Mouse (Mus musculus): ENCODE data around the gene Iqsec1. TPM values are rescaled to one million over a fixed set of nuclear protein-coding genes. Genes with fewer than 3 reads are reported as not detected.

Gene Iqsec1
- total and polyA plus RNA-seq, 2 experiments from 2014 or later = 12.0 to 93.7 TPM

GRCm38 (mm10) chr6:90904143-90904542 is 84.3 kb downstream of the Iqsec1 start:
- H3K27ac ChIP-seq (ENCODE audit: low read depth) = no peak overlapping the region
- TF ChIP-seq CTCF (IDR thresholded peaks at IDR 0.05; ENCODE audit: low read depth) (no peak), EP300 (IDR thresholded peaks at IDR 0.05; ENCODE audit: low read depth) (no peak)
- no peak overlapping the region for H3K9ac ChIP-seq (replicated peaks; ENCODE audit: low read depth, low read length)
- H3K4me1 ChIP-seq (ENCODE audit: control insufficient read depth, insufficient read depth) = peaks cover 7% of the 10 kb centered on the region; the same call in 1 of the 2 replicates
- H3K4me2 ChIP-seq (ENCODE audit: low read depth, low read length) = no peak overlapping the region
- H3K27me3 ChIP-seq (ENCODE audit: control insufficient read depth, insufficient read depth, low read length) = no peaks in the 10 kb centered on the region
- WGBS = 76% methylated on average over 2 of the region's 2 CpGs
- DNase-seq (ENCODE audit: low spot score) (no peak), ATAC-seq (ENCODE audit: insufficient read depth, low read depth) (no peak)
- no peaks in the 10 kb centered on the region for H3K36me3 ChIP-seq (replicated peaks; ENCODE audit: control insufficient read depth, insufficient read depth, low read length)
- no peak overlapping the region for H3K4me3 ChIP-seq (ENCODE audit: low read depth, low read length)
- no peaks in the 10 kb centered on the region for H3K9me3 ChIP-seq (replicated peaks; ENCODE audit: control insufficient read depth, low read length)

GRCm38 (mm10) chr6:90900302-90900701 is 88.2 kb downstream of the Iqsec1 start:
- Histone ChIP-seq H3K4me2 (ENCODE audit: low read depth, low read length) (no peak overlapping the region), H3K27ac (ENCODE audit: low read depth) (no peak overlapping the region), H3K9ac (replicated peaks; ENCODE audit: low read depth, low read length) (no peak overlapping the region), H3K36me3 (replicated peaks; ENCODE audit: control insufficient read depth, insufficient read depth, low read length) (no peaks in the 10 kb centered on the region), H3K27me3 (ENCODE audit: control insufficient read depth, insufficient read depth, low read length) (no peaks in the 10 kb centered on the region), H3K4me3 (ENCODE audit: low read depth, low read length) (no peak overlapping the region), H3K9me3 (replicated peaks; ENCODE audit: control insufficient read depth, low read length) (no peaks in the 10 kb centered on the region), H3K4me1 (ENCODE audit: control insufficient read depth, insufficient read depth) (peaks cover 28% of the 10 kb centered on the region)
- TF ChIP-seq CTCF (IDR thresholded peaks at IDR 0.05; ENCODE audit: low read depth) (no peak), EP300 (IDR thresholded peaks at IDR 0.05; ENCODE audit: low read depth) (no peak)
- ATAC-seq (ENCODE audit: insufficient read depth, low read depth) (no peak), DNase-seq (ENCODE audit: low spot score) (no peak)
- 75% methylated on average over 6 of the region's 6 CpGs for WGBS

- no peak for ATAC-seq (ENCODE audit: insufficient read depth, low read depth)
- Histone ChIP-seq H3K9ac (replicated peaks; ENCODE audit: low read depth, low read length) (no peak overlapping the region), H3K27ac (ENCODE audit: low read depth) (0 out of 2 replicates have a peak overlapping the region, but pooled peaks have one; percentile 80), H3K36me3 (replicated peaks; ENCODE audit: control insufficient read depth, insufficient read depth, low read length) (no peaks in the 10 kb centered on the region), H3K27me3 (ENCODE audit: control insufficient read depth, insufficient read depth, low read length) (no peaks in the 10 kb centered on the region), H3K4me3 (ENCODE audit: low read depth, low read length) (no peak overlapping the region), H3K4me2 (ENCODE audit: low read depth, low read length) (no peak overlapping the region), H3K9me3 (replicated peaks; ENCODE audit: control insufficient read depth, low read length) (no peaks in the 10 kb centered on the region), H3K4me1 (ENCODE audit: control insufficient read depth, insufficient read depth) (peaks cover 34% of the 10 kb centered on the region)
- DNase-seq (ENCODE audit: low spot score) = no peak
- WGBS = 67% methylated on average over 1 of the region's 1 CpGs
- TF ChIP-seq CTCF (IDR thresholded peaks at IDR 0.05; ENCODE audit: low read depth) (no peak), EP300 (IDR thresholded peaks at IDR 0.05; ENCODE audit: low read depth) (no peak)
Measured at GRCm38 (mm10) chr6:90899266-90899665, 89.2 kb downstream of the Iqsec1 start.

- WGBS = 0% methylated on average over 1 of the region's 1 CpGs
- no peaks in the 10 kb centered on the region for H3K9me3 ChIP-seq (replicated peaks; ENCODE audit: control insufficient read depth, low read length)
- no peaks in the 10 kb centered on the region for H3K36me3 ChIP-seq (replicated peaks; ENCODE audit: control insufficient read depth, insufficient read depth, low read length)
- H3K4me2 ChIP-seq (ENCODE audit: low read depth, low read length) = no peak overlapping the region
- H3K4me3 ChIP-seq (ENCODE audit: low read depth, low read length) = no peak overlapping the region
- DNase-seq (ENCODE audit: low spot score) (peak; percentile 70), ATAC-seq (ENCODE audit: insufficient read depth, low read depth) (peak; percentile 92)
- TF ChIP-seq CTCF (IDR thresholded peaks at IDR 0.05; ENCODE audit: low read depth) (no peak), EP300 (IDR thresholded peaks at IDR 0.05; ENCODE audit: low read depth) (no peak; the same call in none of the 2 replicates)
- no peaks in the 10 kb centered on the region for H3K27me3 ChIP-seq (ENCODE audit: control insufficient read depth, insufficient read depth, low read length)
- peaks cover 34% of the 10 kb centered on the region for H3K4me1 ChIP-seq (ENCODE audit: control insufficient read depth, insufficient read depth)
- no peak overlapping the region for H3K9ac ChIP-seq (replicated peaks; ENCODE audit: low read depth, low read length)
- peak overlapping the region; percentile 80 for H3K27ac ChIP-seq (ENCODE audit: low read depth)
Measured at GRCm38 (mm10) chr6:90898107-90898506, 90.4 kb downstream of the Iqsec1 start.

- Histone ChIP-seq H3K27me3 (ENCODE audit: control insufficient read depth, insufficient read depth, low read length) (no peaks in the 10 kb centered on the region), H3K4me2 (ENCODE audit: low read depth, low read length) (no peak overlapping the region), H3K9ac (replicated peaks; ENCODE audit: low read depth, low read length) (no peak overlapping the region), H3K36me3 (replicated peaks; ENCODE audit: control insufficient read depth, insufficient read depth, low read length) (no peaks in the 10 kb centered on the region), H3K27ac (ENCODE audit: low read depth) (no peak overlapping the region), H3K9me3 (replicated peaks; ENCODE audit: control insufficient read depth, low read length) (no peaks in the 10 kb centered on the region), H3K4me1 (ENCODE audit: control insufficient read depth, insufficient read depth) (peaks cover 12% of the 10 kb centered on the region; the same call in 1 of the 2 replicates), H3K4me3 (ENCODE audit: low read depth, low read length) (no peak overlapping the region)
- TF ChIP-seq EP300 (IDR thresholded peaks at IDR 0.05; ENCODE audit: low read depth) = no peak
- no peak for TF ChIP-seq CTCF (IDR thresholded peaks at IDR 0.05; ENCODE audit: low read depth)
- ATAC-seq (ENCODE audit: insufficient read depth, low read depth) = no peak
- WGBS = 86% methylated on average over 1 of the region's 1 CpGs
- DNase-seq (ENCODE audit: low spot score) = no peak
Measured at GRCm38 (mm10) chr6:90892401-90892800, 96.1 kb downstream of the Iqsec1 start.

Data from heart, postnatal 0 days (tissue).